Mouse (Mus musculus): ENCODE data around the gene Cep131. TPM values are rescaled to one million over a fixed set of nuclear protein-coding genes. Genes with fewer than 3 reads are reported as not detected.
A peak's percentile ranks its signal among the peaks of the same experiment; 100 is the strongest.

Cep131 gene
- total RNA-seq (2021), result 1 to 10 TPM; 9.1 to 9.6 TPM
- long read RNA-seq, experiment 1, transcript Cep131-201 (26 exons, 3,578 nt), result major isoform, 11 of 16 reads
- long read RNA-seq, experiment 1, partial matches to known transcripts, result 2 of 16 reads
- long read RNA-seq, experiment 1, other reads (novel, unspliced or antisense), result 3 of 16 reads
- long read RNA-seq, experiment 2, transcript Cep131-201 (26 exons, 3,578 nt), result major isoform, 10 of 16 reads
- long read RNA-seq, experiment 2, partial matches to known transcripts, result 3 of 16 reads
- long read RNA-seq, experiment 2, other reads (novel, unspliced or antisense), result 3 of 16 reads

DNA sequence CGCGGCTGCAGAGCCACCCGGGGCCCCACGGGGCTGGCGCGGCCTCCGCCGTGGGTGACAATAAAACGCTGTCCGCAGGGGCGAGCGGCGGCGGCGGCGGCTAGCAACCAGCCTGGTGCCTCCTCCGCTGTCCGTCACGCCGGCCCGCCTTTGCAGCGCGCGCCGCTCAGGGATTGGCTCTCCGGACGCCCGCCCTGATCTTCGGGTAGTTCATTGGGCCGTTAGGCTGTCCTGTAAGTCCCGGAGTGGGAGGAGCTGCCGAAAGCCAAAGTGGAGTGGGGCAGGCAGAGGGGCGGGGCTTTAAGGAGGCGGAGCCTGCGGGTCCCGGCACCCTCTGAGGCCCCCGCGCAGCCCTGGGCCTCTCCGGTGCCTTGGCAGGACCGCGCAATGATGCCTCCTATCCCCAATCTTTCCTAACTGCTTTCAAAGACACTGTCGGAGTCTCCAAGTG lies at the start of gene Cep131:
Gene Cep131 (minus strand): TSS at position 126 of the 451 bp plus-strand sequence.
- intact Hi-C loops (cut with DNase I), result no loop called here

GRCm38 (mm10) chr11:120136195-120136594 lies 49.6 kb upstream of the Cep131 start:
- intact Hi-C loops (cut with DNase I), result loop anchor here (2.0 kb wide), 1 partner anchor 23 kb away; no protein-coding TSS in a partner anchor
- peak in 1 of 2 experiments; percentile 41 for DNase-seq

More for the DNA sequence above, at the start of gene Cep131:
- DNase-seq, result peak; percentile 97 to 98

GRCm38 (mm10) chr11:120134847-120135530 lies 48.4 kb upstream of the Cep131 start:
- intact Hi-C loops (cut with DNase I), result no loop called here
- peak; percentile 34 to 43 for DNase-seq

GRCm38 (mm10) chr11:120134148-120134547 lies 47.5 kb upstream of the Cep131 start:
- intact Hi-C loops (cut with DNase I), result no loop called here

DNA sequence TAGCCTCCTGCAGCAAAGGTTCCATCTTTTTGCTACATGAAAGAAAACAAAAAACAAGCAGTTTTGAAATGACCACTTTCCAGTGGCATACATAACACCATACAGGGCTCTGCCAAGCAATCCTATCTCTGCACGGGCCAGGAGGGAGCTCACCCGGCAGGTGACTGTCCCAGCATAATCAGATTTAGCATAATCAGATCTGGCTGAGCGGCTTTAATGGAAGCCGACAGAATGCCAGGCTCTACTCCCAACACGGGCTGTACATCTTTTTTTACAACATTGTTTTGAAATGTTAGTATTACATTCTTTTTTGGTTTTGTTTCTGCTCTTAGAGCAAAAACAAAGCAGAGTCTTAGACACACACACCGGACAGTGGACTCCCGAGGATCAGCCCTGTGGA lies 42.7 kb upstream of the Cep131 start:
- DNase-seq, result no peak
- intact Hi-C loops (cut with DNase I), result no loop called here

More at GRCm38 (mm10) chr11:120134148-120134547, 47.5 kb upstream of the Cep131 start:
- DNase-seq, result no peak

GRCm38 (mm10) chr11:120126845-120127244 lies 40.2 kb upstream of the Cep131 start:
- intact Hi-C loops (cut with DNase I), result no loop called here
- no peak for DNase-seq

- intact Hi-C loops (cut with DNase I), result no loop called here
- DNase-seq, result no peak
Observed at GRCm38 (mm10) chr11:120122126-120122525, 35.5 kb upstream of the Cep131 start.

DNA sequence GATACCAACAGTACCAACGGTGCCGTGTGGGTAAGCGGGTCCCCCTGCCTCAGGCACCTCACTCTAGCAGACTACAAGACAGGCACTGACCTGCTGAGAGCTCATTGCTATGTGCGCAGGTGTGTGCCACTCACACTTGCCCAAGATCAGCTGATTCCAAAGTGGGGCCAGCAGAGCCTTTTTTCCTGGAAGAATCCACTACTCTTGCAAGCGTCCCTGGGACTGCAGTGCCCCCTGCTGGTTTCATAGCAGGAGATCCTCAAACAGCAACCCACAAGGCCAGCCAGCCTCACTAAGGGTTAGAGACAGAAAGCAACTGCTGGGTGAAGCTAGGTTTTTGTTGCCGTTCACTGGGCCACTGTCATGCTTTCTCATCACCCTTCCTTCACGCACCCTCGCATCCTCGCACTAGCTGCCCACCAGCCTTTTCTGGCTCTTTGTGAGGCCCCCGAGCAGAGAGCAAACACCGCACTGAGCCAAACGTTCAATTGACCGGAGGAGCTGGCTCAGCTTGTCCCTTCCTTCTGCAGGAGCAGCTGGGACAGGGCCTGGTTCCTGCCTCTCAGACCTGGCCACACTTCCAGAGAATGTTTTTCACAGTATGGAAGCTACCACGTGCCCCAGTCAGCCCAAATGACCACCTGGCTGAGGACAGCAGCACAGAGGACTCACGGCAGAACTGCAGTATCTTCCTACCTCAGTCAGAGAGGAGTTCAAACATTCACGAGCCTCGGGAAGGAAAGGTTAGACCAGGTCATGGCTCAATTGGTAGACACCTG lies 34.2 kb upstream of the Cep131 start:
- DNase-seq, result peak; percentile 68 to 79
- intact Hi-C loops (cut with DNase I), result no loop called here

- intact Hi-C loops (cut with DNase I), result loop anchor here (5.0 kb wide), 1 partner anchor 57 kb away; no protein-coding TSS in a partner anchor
- no peak for DNase-seq
Observed at GRCm38 (mm10) chr11:120119936-120120541, 33.4 kb upstream of the Cep131 start.

- no peak for DNase-seq
- intact Hi-C loops (cut with DNase I), result loop anchor here (5.0 kb wide), 1 partner anchor 58 kb away; no protein-coding TSS in a partner anchor
Observed at GRCm38 (mm10) chr11:120119108-120119507, 32.5 kb upstream of the Cep131 start.

- no peak for DNase-seq
- intact Hi-C loops (cut with DNase I), result loop anchor here (5.0 kb wide), 1 partner anchor 60 kb away; no protein-coding TSS in a partner anchor
Observed at GRCm38 (mm10) chr11:120117626-120118025, 31.0 kb upstream of the Cep131 start.

GRCm38 (mm10) chr11:120114488-120115215 lies 28.0 kb upstream of the Cep131 start:
- intact Hi-C loops (cut with DNase I), result loop anchor here (5.0 kb wide), 3 partner anchors 53 to 308 kb away; no protein-coding TSS in a partner anchor
- DNase-seq, result no peak

GRCm38 (mm10) chr11:120112136-120112535 lies 25.5 kb upstream of the Cep131 start:
- peak; percentile 36 to 56 for DNase-seq
- intact Hi-C loops (cut with DNase I), result loop anchor here (2.0 to 5.0 kb wide), 3 partner anchors 25 to 310 kb away; no protein-coding TSS in a partner anchor

DNA sequence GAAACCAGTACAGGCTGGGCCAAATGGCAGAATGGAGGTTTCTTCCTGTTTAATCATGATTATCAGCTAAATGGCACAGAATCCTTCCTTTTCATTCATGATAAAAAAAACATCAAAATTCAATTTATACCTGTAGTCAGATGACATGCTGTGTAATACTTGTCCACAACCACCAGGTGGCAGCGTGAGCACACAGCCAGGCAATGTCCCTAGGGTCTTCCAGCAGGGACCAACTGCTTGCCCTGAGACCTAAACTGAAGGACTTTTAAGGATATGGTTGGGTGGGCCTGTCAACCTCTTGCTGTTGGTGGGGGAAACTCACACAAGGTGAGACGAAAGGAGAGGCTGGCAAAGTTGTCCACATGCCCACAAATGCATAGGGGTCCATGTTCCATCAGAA lies 24.4 kb upstream of the Cep131 start:
- intact Hi-C loops (cut with DNase I), result loop anchor here (1.0 to 5.0 kb wide), 4 partner anchors 56 to 311 kb away; no protein-coding TSS in a partner anchor
- DNase-seq, result peak; percentile 77 to 79

DNA sequence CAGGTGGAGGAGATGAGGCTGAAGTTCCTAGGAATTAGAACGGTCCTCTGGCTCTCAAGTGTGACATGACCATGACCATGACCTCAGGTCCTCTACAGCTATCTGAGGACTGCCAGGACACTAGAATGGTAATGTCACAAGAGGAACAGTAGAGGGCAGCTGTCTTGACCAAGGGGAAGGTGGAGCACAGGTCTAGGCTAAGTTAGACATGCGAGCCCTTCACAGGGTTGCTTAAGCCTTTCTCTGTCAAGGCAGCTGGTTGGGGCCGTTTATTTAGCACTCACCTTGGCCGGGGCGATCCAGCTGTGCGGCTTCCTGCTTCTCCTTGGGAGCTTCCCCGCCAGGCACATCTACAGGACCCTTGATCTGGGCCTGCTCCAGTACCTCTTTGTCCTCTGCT lies 23.9 kb upstream of the Cep131 start:
- intact Hi-C loops (cut with DNase I), result loop anchor here (2.0 to 5.0 kb wide), 3 partner anchors 57 to 312 kb away; no protein-coding TSS in a partner anchor
- no peak for DNase-seq

GRCm38 (mm10) chr11:120109558-120110210 lies 23.1 kb upstream of the Cep131 start:
- intact Hi-C loops (cut with DNase I), result loop anchor here (2.0 to 5.0 kb wide), 3 partner anchors 58 to 313 kb away; no protein-coding TSS in a partner anchor
- DNase-seq, result no peak

DNA sequence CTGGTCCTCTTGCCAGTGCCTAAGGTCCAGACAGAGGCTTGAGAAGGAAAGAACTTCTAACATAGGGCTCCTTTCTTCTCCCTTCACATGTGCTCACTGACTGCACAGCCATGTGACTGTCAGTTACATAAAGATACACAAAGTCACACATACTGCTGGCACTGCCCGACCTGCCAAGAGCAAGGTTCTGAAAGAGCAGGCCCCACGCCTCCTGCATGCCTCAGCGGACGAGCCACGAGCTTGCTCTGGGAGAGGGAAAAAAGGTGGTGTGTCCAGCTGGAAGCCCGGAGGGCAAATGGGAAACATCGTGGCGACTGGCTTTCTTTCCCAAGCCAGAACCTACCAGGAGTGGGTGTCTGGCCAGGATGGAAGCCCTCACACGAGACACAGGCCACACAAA lies 21.2 kb upstream of the Cep131 start:
- intact Hi-C loops (cut with DNase I), result no loop called here
- DNase-seq, result no peak

DNA sequence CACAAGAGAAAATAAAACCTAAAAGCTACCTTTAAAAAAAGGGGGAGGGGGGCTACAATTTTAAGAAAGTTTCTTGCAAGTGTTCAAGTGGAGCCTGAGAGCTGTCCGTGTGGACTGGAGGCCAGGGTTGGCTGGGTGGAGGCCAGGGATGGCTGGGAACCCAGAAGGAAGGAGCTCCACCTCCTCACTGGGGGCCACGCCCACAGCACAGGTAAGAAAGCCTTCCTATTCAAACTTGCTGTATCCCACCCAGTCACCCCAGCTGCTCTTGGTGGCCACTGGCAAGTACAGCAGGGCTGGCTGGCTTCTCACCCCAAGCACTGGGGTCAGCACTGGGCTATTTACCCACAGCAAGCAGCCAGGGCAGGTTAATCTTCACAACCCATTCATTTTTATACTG lies 20.4 kb upstream of the Cep131 start:
- no peak for DNase-seq
- intact Hi-C loops (cut with DNase I), result no loop called here

All from heart, postnatal 14 days (tissue).